Mouse (Mus musculus): ENCODE measurements at regions not wholly inside any gene's neighbourhood (a gene's known extent, or its start where the extent isn't known, plus 50 kb on each side); places are given as distances from the start of the nearest gene placed in this dataset.

DNA sequence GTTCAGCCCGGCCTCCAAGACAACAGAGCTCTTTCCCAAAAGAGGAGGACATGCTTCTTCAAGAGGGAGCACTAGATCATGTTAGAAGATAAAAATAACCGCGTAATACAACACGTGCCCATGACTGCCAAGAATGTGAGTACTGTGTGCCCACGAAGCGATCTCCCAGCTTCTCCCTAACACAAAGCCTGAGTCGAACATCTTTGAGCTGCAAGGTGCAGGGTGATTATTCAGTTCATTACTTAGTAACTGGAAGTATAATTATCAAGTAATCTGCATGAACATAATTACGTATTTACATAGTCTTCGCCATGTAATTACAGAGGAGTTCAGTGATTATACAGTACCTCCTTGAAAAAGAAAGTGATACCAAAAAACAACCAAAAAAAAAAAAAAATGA, 269.7 kb downstream of the Efnb2 start:
- DNase-seq (ENCODE audit: low read depth, low spot score), result no peak

DNA sequence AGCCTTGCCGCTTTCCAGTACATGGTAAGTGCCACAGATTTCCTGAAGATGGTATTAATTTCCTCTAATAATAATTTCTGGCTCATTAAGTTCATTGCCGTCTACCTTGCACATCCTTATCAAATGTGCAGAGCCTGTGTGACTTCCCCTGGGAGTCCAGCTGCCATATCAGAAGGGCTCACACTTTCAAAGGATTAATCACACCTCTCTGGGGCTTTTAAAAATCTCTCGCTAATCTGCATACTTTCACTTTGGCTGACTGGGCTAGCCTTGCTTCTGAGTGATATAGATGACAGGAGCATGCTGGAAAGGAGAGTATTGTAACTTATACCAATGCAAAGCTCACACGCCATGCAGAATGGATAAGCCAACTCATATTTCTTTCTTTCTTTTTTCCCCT, 282.8 kb downstream of the Efnb2 start:
- no peak for DNase-seq (ENCODE audit: low read depth, low spot score)

DNA sequence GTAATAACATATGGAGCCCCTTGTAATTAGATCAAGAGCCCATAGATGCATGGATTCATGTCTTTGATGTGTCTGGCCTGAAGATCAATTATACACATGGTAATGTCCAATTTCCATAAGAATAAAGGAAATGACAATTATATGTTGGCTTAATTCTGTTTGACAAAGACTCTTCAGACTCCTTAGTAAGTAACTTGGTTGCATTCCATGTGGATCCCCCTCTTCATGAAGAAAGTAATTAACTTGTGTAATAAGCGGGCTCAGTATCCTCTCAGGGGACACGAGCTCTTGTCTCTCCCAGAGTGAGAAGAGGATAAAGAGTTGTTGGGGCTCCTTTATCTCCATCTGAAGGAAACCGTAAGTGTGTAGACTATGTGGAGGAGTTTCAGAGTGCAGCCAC, 284.3 kb downstream of the Efnb2 start:
- no peak for DNase-seq (ENCODE audit: low read depth, low spot score)

DNA sequence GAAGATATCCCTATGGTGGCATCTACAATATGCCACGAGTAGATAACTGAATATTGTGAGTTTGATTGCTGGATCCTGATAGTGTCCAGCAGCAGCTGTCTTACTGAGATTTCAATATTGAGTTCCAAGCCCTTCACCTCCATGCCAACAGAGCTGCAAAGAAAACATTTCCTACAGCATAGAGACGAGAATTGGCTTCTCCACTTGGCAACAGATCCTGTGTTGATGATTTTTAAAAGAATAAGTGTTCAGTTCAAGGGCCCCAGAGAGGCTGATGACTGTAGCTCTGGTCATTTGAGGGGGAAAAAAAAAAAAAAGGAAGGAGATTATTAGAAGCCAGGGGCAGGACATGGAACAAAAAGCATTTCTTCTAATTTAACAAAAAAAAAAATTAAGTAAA, 284.7 kb downstream of the Efnb2 start:
- DNase-seq (ENCODE audit: low read depth, low spot score), result no peak

DNA sequence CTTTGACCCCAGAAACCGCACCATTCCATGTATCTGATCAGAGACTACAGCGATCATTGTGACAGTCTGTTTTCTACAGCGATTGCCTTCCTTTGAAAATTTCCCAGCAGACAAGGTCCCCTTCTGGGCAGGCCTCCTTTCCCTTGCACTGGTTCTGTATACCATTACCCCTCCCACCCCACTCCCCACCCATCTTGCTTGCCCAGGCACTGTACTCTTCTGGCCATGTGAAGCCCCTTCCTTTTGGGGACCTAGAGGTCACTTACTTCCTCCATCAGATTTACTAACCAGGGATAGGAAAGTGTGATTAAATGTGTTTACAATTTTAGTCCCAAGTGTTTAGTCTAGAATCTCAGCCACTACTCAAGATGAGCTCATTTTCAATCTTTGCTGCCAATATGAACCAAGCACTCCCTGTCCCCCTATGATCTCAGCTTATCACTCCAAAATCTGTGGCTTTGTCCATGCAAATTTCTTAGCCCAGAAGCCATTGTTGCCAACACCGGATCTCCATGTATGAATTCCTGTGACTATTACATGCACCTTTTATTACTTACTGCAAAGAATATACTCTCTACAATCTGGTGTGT, 293.7 kb downstream of the Efnb2 start:
- no peak for DNase-seq (ENCODE audit: low read depth, low spot score)

DNA sequence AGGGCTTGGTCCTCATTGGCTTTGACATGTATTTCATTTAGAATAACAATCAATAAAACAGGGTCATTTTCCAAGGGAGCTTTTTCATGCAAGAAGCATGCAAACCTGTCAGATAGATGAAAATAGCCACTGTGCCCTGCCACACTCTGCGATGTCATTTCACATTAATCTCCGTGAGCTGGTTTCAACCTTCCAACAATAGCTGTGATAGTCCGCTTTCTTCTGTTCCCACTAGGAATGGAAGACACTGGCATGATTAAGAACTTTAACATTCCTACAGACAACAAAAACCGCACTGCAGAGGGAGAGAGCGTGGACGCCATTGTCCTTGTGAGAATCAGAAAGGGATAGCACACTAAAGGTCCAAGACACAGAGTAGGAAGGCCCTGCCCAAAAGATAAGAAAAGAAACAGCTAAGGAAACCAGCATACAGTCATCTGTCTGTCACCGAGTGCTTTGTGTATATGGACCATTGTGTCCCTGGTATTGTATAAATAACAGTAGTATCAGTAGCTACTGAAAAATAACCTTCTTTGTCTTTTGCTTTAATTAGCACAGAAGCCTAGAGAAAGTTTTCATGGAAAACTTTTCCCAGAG, 299.0 kb downstream of the Efnb2 start:
- no peak for DNase-seq (ENCODE audit: low read depth, low spot score)

DNA sequence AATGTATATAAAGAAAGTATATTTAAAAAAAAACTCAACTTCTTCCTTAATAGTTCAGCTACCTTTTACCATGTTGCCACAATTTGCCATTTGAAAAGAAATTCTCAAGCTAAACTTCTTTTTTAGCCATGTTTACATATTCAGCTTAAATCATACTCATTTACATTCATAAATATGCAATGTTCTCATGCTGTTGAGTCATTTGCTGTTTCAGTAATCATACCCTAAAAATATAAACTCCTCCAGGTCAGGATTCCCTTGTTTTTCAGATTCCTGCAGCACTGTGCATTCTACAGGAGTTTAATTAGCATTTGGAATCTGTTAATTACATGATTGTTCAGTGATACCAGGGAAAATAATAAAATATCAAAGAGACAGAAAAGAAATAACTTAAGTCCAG, 300.5 kb downstream of the Efnb2 start:
- no peak for DNase-seq (ENCODE audit: low read depth, low spot score)

DNA sequence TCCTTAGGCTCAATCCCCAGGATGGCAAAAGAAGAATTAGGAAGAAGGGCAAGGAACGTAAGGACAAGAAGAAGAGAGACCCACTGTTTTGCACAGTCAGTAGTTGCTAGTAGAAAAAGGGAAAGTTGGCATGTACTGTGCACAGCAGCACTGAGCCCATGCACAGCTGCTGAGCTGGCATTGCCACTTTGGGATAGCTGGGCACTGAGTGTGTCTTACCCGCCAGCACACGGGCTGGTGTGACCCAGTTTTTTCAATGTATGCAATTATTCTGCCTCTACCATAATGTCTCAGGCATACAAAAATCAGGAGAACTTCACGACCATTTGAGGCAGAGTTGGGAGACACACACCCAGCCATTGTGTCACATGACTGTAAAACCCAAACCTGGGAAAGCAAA, 306.1 kb downstream of the Efnb2 start:
- no peak for DNase-seq (ENCODE audit: low read depth, low spot score)

DNA sequence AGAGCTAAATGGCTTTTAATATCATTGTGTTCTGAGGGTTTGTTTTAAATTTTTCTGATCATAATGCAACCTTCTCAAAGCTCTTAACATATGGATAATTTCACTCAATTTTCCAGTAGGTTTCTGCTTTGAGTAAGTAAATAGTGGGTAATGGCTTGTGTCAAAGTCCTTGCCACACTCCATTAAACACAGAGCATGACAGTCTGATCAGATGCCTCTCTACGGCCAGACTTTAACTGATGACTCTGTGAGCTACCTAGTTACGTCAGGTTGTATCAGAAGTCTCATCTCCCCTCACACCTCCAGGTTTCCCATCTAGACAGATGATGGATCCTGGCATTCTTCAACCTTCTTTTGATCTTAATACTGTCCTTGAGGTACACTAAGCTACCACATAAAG, 316.4 kb downstream of the Efnb2 start:
- DNase-seq (ENCODE audit: low read depth, low spot score), result no peak

DNA sequence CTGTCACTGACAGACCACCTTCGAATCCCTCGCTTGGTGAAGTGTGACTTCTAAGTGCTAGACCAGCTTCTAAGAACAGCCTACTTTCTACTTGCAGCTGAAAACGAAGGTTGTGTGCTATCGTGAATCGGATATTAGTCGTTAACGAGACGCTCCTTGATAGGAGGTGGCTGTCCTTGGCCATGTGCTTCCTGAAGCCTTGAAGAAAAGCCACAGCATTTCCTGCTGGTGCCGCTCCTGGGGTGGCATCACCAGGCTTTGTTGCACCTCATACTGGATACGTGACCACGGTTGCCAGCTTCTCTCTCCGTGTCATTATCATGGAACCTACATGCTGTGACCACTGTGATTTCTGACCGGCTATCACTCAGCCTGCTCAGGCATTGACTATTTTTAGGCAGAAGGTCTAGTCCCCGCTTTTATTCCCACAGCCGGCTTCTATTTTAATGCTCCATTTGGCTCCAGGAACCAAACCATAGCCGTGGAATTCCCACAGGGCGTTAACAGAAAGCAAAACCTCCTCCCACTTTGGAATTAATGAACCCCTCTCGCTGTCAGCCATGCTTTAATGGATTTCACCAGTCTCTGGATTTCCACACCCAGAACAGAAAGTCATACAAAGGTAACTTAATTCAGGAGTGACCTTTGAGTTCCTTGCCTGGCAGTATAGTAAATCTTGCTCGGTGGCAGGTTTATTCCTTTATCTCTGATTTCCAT, 325.6 kb downstream of the Efnb2 start:
- no peak for DNase-seq (ENCODE audit: low read depth, low spot score)

DNA sequence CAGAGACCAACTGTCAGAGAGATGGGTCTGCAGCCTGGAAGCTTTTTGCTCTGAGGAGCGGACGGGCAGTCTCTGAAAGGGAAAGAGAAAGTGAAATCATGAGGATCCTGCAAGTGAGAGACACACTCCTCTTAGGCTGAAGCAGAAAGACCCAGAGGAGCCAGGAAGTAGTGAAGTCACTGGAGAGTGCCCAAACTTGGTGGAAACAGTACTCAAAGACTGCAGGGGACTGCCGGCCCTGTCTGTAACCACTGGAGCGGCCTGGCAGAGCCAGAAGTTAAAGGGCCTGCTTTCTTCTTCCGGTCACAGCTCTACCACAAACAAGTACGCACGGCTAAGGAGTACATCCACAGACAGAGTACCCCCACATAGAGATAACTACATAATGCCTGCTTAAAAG, 326.5 kb downstream of the Efnb2 start:
- DNase-seq (ENCODE audit: low read depth, low spot score), result no peak

DNA sequence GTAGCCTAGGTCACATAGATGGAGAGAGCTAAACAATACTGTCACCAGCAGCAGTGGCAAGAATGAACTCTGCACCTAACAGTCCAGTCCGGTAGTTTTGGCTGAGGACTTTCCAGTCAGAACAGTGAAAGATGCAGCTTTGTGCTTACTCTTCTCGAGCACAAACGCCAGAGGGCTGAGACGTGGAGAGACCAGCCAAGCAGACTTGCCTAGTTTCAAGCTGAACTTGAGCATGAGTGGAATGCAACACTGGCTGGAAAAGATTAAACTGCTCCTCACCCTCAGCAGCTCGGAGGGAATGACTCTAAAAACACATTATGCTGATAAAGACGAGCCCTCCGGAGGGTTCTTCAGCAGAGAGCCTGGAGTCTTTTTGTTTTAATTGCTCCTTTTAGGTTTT, 329.8 kb downstream of the Efnb2 start:
- no peak for DNase-seq (ENCODE audit: low read depth, low spot score)

DNA sequence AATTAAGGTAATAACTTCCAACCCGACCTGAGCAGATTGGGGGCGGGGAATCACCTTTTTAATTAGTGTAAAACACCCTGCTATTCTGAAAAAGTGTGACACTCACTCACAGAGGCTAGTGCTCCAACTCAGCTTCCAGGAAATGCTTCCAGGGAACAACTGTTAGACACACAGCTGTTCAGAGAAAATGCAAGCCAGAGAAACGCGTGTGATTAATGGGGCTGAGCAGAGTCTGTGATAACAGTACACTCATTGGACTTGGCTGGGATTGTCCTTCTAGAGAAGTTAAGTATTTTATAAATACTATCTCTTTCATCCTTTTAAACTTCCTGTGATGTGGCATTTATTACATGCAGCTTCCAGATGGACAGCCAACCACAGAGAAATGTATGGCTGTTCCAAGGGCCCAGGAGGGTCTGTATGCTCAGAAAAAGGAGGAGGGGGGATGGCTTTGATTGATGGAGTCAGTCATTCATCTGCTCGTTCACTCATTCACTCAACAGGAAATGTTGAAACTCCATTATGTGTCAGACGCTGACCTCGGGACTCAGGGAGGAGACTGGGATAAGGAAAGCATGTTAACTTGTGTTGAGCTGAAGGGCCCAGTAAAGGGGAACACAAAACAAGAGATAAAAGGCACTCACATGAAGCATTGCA, 332.9 kb downstream of the Efnb2 start:
- DNase-seq (ENCODE audit: low read depth, low spot score), result no peak

DNA sequence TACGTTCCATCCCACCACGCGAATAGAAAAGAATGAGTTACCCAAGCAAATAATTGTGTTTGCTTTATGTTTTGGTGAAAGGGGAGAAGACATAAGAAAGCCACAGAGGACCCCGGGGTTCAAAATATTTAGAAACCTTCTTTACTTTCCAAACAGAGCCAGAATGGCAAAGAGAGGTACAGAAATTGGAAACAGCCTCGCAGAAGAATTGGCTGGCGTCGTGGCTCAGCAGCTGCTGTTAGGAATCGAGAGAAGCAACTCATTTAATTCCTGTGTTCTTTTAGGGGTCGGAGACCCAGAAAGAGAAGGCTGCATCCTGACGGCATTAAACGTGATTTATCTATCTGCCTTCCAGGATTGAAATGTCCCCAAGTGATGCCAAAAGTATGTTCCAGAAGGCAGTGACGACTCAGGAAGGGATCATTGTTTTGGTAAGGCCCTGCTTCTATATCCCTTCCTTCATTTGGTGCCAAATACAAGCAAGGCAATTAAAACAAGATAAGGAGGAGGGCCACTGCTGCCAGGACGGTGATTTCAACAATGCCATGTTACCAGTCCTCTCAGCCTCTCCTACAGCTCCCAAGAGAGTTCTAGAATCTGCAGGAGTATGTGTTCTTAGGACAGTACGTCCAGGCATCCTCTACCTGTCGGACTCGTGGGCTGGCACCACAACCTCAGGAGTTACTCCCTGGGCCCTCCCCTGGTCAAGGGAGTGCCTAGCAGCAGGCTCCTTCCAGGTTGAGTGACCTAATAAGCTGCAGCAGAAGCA, 334.8 kb downstream of the Efnb2 start:
- no peak for DNase-seq (ENCODE audit: low read depth, low spot score)

DNA sequence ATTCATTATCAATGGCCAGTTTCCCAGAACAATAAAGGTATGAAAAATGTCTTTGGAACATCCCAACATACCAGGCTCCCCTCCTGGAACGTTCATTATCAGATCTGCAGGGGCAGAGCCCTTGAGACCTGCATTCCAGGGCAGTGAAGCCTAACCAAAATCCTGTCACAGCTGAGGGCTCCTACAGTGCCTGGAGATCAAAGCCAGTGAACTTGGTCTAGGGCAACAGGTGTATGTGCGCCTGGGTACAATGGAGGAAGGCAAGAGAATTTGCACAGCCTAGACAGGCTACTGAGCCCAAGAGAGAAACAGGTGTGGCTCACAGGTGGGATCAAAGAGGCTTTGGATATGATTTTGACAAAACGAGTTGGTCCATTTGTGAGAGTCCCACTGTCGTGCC, 335.6 kb downstream of the Efnb2 start:
- DNase-seq (ENCODE audit: low read depth, low spot score), result no peak

DNA sequence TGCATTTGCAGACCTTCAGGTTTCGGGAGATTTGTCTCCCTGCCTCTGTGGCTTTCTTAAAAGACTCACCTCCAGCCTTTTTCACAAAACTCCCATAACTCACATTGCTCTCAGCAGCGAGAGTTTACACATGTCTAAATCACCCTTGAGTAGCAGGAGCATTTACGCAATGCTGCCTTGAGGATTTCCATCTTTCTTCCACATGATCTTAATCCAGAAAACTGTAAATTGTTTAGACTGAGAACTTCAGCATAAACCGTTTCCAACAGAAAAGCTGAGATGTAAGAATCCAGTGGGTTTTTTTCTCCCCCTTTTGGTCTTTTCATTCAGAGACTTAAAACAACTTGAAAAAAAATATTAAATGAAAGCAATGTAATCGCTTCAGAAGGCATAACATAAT, 336.5 kb downstream of the Efnb2 start:
- DNase-seq (ENCODE audit: low read depth, low spot score), result no peak

DNA sequence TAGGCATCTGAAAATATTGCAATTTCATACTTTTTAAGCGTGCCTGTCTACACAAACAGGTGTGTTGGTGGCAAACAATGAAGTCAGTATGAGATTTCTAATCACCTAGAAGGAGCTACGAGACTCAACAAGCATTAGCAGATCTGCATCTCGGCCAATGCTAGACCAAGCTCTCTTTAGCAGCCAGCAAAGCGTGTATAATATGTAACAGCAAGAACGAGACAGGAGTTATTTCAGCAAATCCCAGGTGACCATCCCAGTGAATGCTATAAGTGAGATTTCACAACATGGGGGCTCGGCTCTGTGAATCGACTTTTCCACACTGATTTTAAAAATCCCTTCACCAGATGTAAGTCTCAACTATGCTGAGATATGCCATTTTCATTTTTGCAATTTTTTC, 352.8 kb downstream of the Efnb2 start:
- DNase-seq (ENCODE audit: low read depth, low spot score), result no peak

DNA sequence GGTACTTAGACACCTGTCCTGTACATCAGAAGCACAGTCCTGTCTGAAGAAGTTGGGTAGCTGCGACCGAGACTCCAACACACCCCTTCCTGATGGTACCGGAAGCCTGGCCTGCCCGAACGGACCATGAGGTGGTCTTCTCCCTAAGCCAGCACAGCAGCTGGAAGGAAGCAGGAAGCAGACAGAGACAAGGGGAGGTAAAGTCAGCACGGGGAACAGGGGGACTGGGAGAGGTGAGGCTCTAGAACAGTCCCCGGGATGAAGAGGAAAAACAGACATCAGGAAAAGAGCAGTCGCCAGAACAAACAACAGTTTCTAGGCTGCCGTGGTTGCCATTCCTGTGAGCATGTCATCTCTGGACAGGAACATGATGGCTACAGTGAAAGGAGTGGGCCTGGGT, 353.6 kb downstream of the Efnb2 start:
- no peak for DNase-seq (ENCODE audit: low read depth, low spot score)

DNA sequence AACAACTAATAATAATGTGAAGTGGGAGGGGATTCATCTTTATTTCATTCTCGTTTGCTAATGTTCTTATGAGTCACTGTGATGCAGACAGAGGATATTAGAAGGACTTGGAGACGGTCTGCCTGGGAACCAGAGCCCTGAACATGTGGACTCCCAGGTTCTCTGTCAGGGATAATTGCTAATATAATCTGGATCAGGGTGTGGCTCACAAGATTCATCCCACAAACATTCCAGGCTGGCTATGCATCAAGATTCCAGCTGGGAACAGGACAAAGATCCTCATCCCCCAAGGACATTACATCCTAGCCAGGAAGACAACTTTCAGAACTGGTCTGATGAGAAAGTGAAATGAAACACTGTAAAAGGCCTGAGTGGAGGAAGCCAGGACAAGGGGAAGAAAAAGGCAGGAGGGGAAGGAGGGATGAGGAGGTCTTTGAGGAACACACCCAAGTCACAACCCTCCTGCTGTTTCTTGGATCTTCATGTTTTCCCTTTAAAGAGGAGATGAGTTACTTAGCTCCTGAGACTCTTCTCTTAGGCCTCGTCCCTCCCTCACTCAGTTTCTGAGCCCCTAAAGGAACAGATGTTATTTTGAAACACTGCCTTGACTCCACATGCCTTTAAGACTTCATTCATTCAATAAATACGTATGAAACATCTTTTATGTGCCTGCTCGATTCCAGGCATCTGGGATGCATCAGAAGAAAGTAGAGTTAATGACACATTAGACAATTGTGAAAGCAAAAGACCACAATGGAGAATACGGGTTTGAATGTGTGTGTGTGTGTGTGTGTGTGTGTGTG, 360.9 kb downstream of the Efnb2 start:
- no peak for DNase-seq (ENCODE audit: low read depth, low spot score)

DNA sequence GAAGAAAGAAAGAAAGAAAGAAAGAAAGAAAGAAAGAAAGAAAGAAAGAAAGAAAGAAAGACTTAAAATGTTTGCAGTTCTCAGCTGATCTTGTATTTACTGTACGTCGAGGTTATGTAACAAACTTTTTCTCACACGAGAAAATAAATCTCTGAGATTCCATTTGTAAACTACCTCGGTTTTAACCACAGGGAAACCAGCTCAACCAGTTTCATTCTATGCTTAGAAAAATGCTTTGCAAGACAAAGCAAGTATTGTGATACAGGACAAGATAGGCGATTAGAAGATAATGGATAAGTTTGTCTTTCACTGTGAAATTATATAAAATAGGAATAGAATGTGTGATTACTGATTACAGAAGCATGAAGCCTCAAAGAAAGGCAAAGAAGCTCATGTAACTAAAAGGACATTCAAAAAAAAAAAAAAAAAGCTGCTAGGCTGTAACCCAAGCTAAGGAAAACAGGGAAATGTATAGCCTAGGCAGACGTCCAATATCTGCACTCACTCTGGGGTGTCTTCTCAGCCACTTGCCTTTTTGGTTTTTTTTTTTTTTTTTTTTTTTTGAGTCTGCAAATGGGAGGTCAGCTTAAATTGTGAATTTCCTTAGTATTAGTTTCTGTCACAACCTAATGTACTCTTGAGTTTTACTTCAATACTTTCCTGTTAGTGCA, 368.3 kb downstream of the Efnb2 start:
- DNase-seq (ENCODE audit: low read depth, low spot score), result no peak

DNA sequence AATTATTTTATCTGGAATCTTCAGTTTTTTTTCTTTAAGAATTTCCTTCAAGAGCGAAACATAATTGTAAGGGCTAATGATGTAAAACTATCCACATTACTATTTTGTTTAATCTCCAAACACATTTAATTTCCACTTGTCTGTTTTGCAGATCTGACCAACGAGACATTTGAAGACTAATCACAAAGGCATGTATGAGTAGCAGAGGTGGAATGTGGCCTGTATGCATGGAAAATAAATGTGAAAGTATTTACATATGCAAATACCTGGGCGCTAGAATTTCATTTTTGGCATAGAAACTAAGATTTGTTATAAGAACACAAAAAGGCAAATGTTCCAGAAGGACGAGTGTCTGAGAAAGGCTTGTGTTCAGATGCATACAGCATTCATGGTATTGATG, 375.2 kb downstream of the Efnb2 start:
- DNase-seq (ENCODE audit: low read depth, low spot score), result no peak

All from A20 (cell line).